Mouse (Mus musculus) myocyte (in vitro differentiated cells): ENCODE results near the gene Nosip. TPM values are rescaled to one million over a fixed set of nuclear protein-coding genes. Genes with fewer than 3 reads are reported as not detected.

Experiments used
- H3K27me3 ChIP-seq: one replicate; pipeline ENCODE4 v1.6.1; 2011; ENCODE audit not compliant: control insufficient read depth, insufficient read depth, insufficient read length
- H3K36me3 ChIP-seq: one replicate; pipeline ENCODE4 v1.6.1; 2011; ENCODE audit not compliant: control insufficient read depth, insufficient read depth
- H3K4me2 ChIP-seq: one replicate; pipeline ENCODE4 v1.6.1; 2011; ENCODE audit warnings: low read depth, control low read depth
- H3K4me3 ChIP-seq: one replicate; pipeline ENCODE4 v1.5.1; 2011; ENCODE audit warnings: mild to moderate bottlenecking, control low read depth, moderate library complexity
- H3K79me2 ChIP-seq: one replicate; pipeline ENCODE4 v1.6.1; 2011; ENCODE audit not compliant: control insufficient read depth, insufficient read depth
- H3ac ChIP-seq: one replicate; pipeline ENCODE4 v1.6.1; 2011; ENCODE audit not compliant: control insufficient read depth, insufficient read length
- CEBPB ChIP-seq: IDR thresholded peaks from 2 replicates; pipeline ENCODE4 v1.6.1; 2011; ENCODE audit warnings: mild to moderate bottlenecking, moderate library complexity; ENCODE audit not compliant: poor library complexity, insufficient read depth, severe bottlenecking
- E2F4 ChIP-seq: IDR thresholded peaks from one replicate; pipeline ENCODE4 v1.6.1; 2011; ENCODE audit warnings: mild to moderate bottlenecking, control low read depth, moderate library complexity; ENCODE audit not compliant: insufficient read depth
- MAX ChIP-seq: IDR thresholded peaks from one replicate; pipeline ENCODE4 v1.6.1; 2011; ENCODE audit warnings: low read depth, mild to moderate bottlenecking, control low read depth
- MYOD1 ChIP-seq, 3 experiments: IDR thresholded peaks; one replicate each; pipeline ENCODE4 v1.6.1; 2011; ENCODE audit warnings: control low read depth in 2 of 3, low read depth in 2 of 3, mild to moderate bottlenecking in 2 of 3, moderate library complexity in 1 of 3; ENCODE audit not compliant: insufficient read length in 2 of 3, control insufficient read depth in 1 of 3
- MYOG ChIP-seq, 3 experiments: IDR thresholded peaks; one replicate each; pipeline ENCODE4 v1.6.1; 2011; ENCODE audit warnings: control low read depth in 2 of 3, low read depth in 2 of 3, mild to moderate bottlenecking in 2 of 3; ENCODE audit not compliant: insufficient read length in 2 of 3, control insufficient read depth in 1 of 3, insufficient read depth in 1 of 3
- POLR2A ChIP-seq: IDR thresholded peaks from one replicate; pipeline ENCODE4 v1.6.1; 2011; ENCODE audit warnings: low read depth, mild to moderate bottlenecking, control low read depth, moderate library complexity; ENCODE audit not compliant: insufficient read length
- POLR2AphosphoS2 ChIP-seq: IDR thresholded peaks from one replicate; pipeline ENCODE4 v1.6.1; 2011; ENCODE audit warnings: low read depth, control low read depth; ENCODE audit not compliant: insufficient read length
- REST ChIP-seq: IDR thresholded peaks from one replicate; pipeline ENCODE4 v1.6.1; 2011; ENCODE audit warnings: mild to moderate bottlenecking, control low read depth, moderate library complexity; ENCODE audit not compliant: insufficient read depth, insufficient read length
- SRF ChIP-seq: IDR thresholded peaks from one replicate; pipeline ENCODE4 v1.6.1; 2011; ENCODE audit warnings: low read depth; ENCODE audit not compliant: control insufficient read depth, insufficient read length
- TCF12 ChIP-seq: IDR thresholded peaks from one replicate; pipeline ENCODE4 v1.6.1; 2011; ENCODE audit warnings: mild to moderate bottlenecking, control low read depth; ENCODE audit not compliant: poor library complexity, insufficient read depth, severe bottlenecking
- TCF3 ChIP-seq: IDR thresholded peaks from one replicate; pipeline ENCODE4 v1.6.1; 2011; ENCODE audit warnings: low read depth, control low read depth; ENCODE audit not compliant: insufficient read length
- USF1 ChIP-seq: IDR thresholded peaks from one replicate; pipeline ENCODE4 v1.6.1; 2011; ENCODE audit warnings: low read depth, mild to moderate bottlenecking, control low read depth, moderate library complexity
- polyA plus RNA-seq: library from polyadenylated mRNA; unstranded; fragments of >200 nt; fragmentation: generic; extraction: Trizol; gene quantifications from one replicate; pipeline ENCODE4 v1.2.1, GENCODE M21; 2012; ENCODE audit warnings: missing spikeins

The Nosip gene
- polyA plus RNA-seq, 1 experiment: 66.1 TPM

GRCm38 (mm10) chr7:45079856-45080255 is 17.6 kb downstream of the Nosip start:
- Histone ChIP-seq H3K4me2 (no peak overlapping the region), H3K36me3 (no peaks in the 10 kb centered on the region), H3ac (no peak overlapping the region), H3K79me2 (no peaks in the 10 kb centered on the region), H3K4me3 (no peak overlapping the region), H3K27me3 (no peaks in the 10 kb centered on the region)
- TF ChIP-seq USF1 (no peak), POLR2AphosphoS2 (peak; percentile 88), CEBPB (peak; percentile 85)

- Histone ChIP-seq H3ac (no peak overlapping the region), H3K27me3 (no peaks in the 10 kb centered on the region), H3K4me3 (no peak overlapping the region), H3K79me2 (no peaks in the 10 kb centered on the region), H3K36me3 (no peaks in the 10 kb centered on the region), H3K4me2 (no peak overlapping the region)
- TF ChIP-seq TCF3 (no peak), MYOD1 (IDR thresholded peaks at IDR 0.05; ENCODE audit: control insufficient read depth in 1 of 3, insufficient read length in 2 of 3, low read depth in 2 of 3) (no peak), MAX (no peak), POLR2AphosphoS2 (no peak), E2F4 (no peak), POLR2A (no peak), MYOG (IDR thresholded peaks at IDR 0.05; ENCODE audit: control insufficient read depth in 1 of 3, insufficient read depth in 1 of 3, insufficient read length in 2 of 3, low read depth in 2 of 3) (no peak), SRF (no peak), USF1 (no peak)
Observed at GRCm38 (mm10) chr7:45081016-45081415, 18.8 kb downstream of the Nosip start.

- H3K4me2 ChIP-seq: peak overlapping the region; percentile 63
- peak overlapping the region; percentile 33 for H3ac ChIP-seq
- H3K36me3 ChIP-seq: no peaks in the 10 kb centered on the region
- peak; percentile 10 for TF ChIP-seq POLR2A
- peak in 1 of 3 experiments; percentile 59 for TF ChIP-seq MYOG (IDR thresholded peaks at IDR 0.05; ENCODE audit: control insufficient read depth in 1 of 3, insufficient read depth in 1 of 3, insufficient read length in 2 of 3, low read depth in 2 of 3)
- TF ChIP-seq USF1: no peak
- TF ChIP-seq MYOD1 (IDR thresholded peaks at IDR 0.05; ENCODE audit: control insufficient read depth in 1 of 3, insufficient read length in 2 of 3, low read depth in 2 of 3): peak in 2 of 3 experiments; percentile 23 to 27
- TF ChIP-seq REST: no peak
- no peak for TF ChIP-seq TCF12
- TF ChIP-seq MAX: no peak
- no peak overlapping the region for H3K4me3 ChIP-seq
- no peaks in the 10 kb centered on the region for H3K27me3 ChIP-seq
- no peaks in the 10 kb centered on the region for H3K79me2 ChIP-seq
Observed at GRCm38 (mm10) chr7:45082401-45083299, 20.4 kb downstream of the Nosip start.

GRCm38 (mm10) chr7:45083300-45083890 is 21.2 kb downstream of the Nosip start:
- peak overlapping the region; percentile 33 for H3ac ChIP-seq
- H3K79me2 ChIP-seq: no peaks in the 10 kb centered on the region
- H3K27me3 ChIP-seq: no peaks in the 10 kb centered on the region
- no peaks in the 10 kb centered on the region for H3K36me3 ChIP-seq
- no peak overlapping the region for H3K4me3 ChIP-seq
- H3K4me2 ChIP-seq: no peak overlapping the region
- no peak for TF ChIP-seq MYOG (IDR thresholded peaks at IDR 0.05; ENCODE audit: control insufficient read depth in 1 of 3, insufficient read depth in 1 of 3, insufficient read length in 2 of 3, low read depth in 2 of 3)
- TF ChIP-seq MYOD1 (IDR thresholded peaks at IDR 0.05; ENCODE audit: control insufficient read depth in 1 of 3, insufficient read length in 2 of 3, low read depth in 2 of 3): no peak
- TF ChIP-seq REST: no peak
- TF ChIP-seq MAX: no peak
- no peak for TF ChIP-seq CEBPB
- no peak for TF ChIP-seq E2F4
- no peak for TF ChIP-seq SRF
- TF ChIP-seq USF1: no peak
- no peak for TF ChIP-seq POLR2AphosphoS2
- no peak for TF ChIP-seq TCF3
- no peak for TF ChIP-seq POLR2A
- TF ChIP-seq TCF12: no peak

- Histone ChIP-seq H3K36me3 (no peaks in the 10 kb centered on the region), H3K4me3 (no peak overlapping the region)
Observed at GRCm38 (mm10) chr7:45086084-45086483, 23.9 kb downstream of the Nosip start.

More at GRCm38 (mm10) chr7:45086084-45086483, 23.9 kb downstream of the Nosip start:
- TF ChIP-seq POLR2A (no peak), TCF3 (no peak), MYOG (IDR thresholded peaks at IDR 0.05; ENCODE audit: control insufficient read depth in 1 of 3, insufficient read depth in 1 of 3, insufficient read length in 2 of 3, low read depth in 2 of 3) (no peak), USF1 (no peak), POLR2AphosphoS2 (no peak), MAX (no peak), CEBPB (no peak), MYOD1 (IDR thresholded peaks at IDR 0.05; ENCODE audit: control insufficient read depth in 1 of 3, insufficient read length in 2 of 3, low read depth in 2 of 3) (no peak), SRF (no peak), TCF12 (no peak), REST (no peak), E2F4 (no peak)
- no peaks in the 10 kb centered on the region for H3K27me3 ChIP-seq
- no peaks in the 10 kb centered on the region for H3K79me2 ChIP-seq
- no peak overlapping the region for H3K4me2 ChIP-seq
- no peak overlapping the region for H3ac ChIP-seq
